Mouse (Mus musculus) small intestine, adult 2 months (tissue): ENCODE measurements around the gene Stambpl1. TPM values are rescaled to one million over a fixed set of nuclear protein-coding genes. Genes with fewer than 3 reads are reported as not detected.

ENCODE experiments used
- H3K27ac ChIP-seq: fragments of 200-500 bp; 2 replicates; pipeline ENCODE4 v1.5.1; 2012; ENCODE audit warnings: low read depth, low read length, control low read depth, inconsistent platforms; ENCODE audit not compliant: insufficient read depth
- H3K27me3 ChIP-seq: fragments of 200-500 bp; 2 replicates; pipeline ENCODE4 v1.6.1; 2012; ENCODE audit warnings: mild to moderate bottlenecking, moderate library complexity, low read length, inconsistent platforms; ENCODE audit not compliant: control insufficient read depth, insufficient read depth
- H3K36me3 ChIP-seq: fragments of 200-500 bp; 2 replicates; pipeline ENCODE4 v1.6.1; 2012; ENCODE audit warnings: mild to moderate bottlenecking, low read length, control low read depth, inconsistent platforms; ENCODE audit not compliant: control insufficient read depth, insufficient read depth
- H3K4me1 ChIP-seq: fragments of 200-500 bp; 2 replicates; pipeline ENCODE4 v1.6.1; 2012; ENCODE audit warnings: low read length, inconsistent platforms, mixed read lengths; ENCODE audit not compliant: control insufficient read depth, insufficient read depth, insufficient read length
- H3K4me3 ChIP-seq: fragments of 200-500 bp; 2 replicates; pipeline ENCODE4 v1.5.1; 2012; ENCODE audit warnings: low read depth, mild to moderate bottlenecking, control low read depth, inconsistent platforms, low read length, moderate library complexity
- CTCF ChIP-seq: fragments of 200-500 bp; IDR thresholded peaks from 2 replicates; pipeline ENCODE4 v1.5.1; 2012; ENCODE audit warnings: low read depth, mild to moderate bottlenecking, control low read depth, inconsistent platforms, low read length, moderate library complexity, mixed read lengths; ENCODE audit not compliant: insufficient replicate concordance, insufficient read length; ENCODE audit errors: extremely low read depth
- POLR2A ChIP-seq: fragments of 200-500 bp; IDR thresholded peaks from 2 replicates; pipeline ENCODE4 v1.6.1; 2012; ENCODE audit warnings: low read depth, mild to moderate bottlenecking, control low read depth, inconsistent platforms, low read length, moderate library complexity
- WGBS: fragments of 180-500 bp; shearing (Covaris S2); methylation state at CpG from one replicate; pipeline ENCODE4 v1.1.7; 2018; 5-methylcytosine and 5-hydroxymethylcytosine counted together
- polyA plus RNA-seq: library from polyadenylated mRNA; depleted of rRNA; stranded (reverse); fragments of >200 nt; gene quantifications from 2 replicates; pipeline ENCODE4 v1.2.3, GENCODE M21; 2012

Stambpl1 gene
- polyA plus RNA-seq, 1 experiment, result 6.8 TPM

DNA sequence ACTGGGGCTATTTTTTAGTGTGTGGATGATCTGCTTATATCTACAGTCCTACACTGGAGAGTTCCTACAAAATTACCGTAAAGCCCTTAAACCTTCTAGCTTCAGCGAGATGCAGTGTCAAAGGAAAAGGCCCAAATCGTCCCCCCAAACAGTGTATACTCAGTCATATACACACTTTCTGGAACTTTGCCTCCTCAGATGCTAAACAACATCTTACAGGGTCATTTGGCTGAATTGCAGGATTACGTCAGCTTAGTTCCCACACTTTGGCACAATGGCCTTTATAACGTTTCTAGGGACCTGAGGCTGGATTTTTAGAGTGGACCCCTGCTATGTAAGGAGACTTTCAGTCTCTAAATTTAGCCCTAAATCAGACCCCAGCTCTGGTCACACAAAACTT lies 9.5 kb upstream of the Stambpl1 start:
- H3K4me3 ChIP-seq, result no peak overlapping the region
- 72% methylated on average over 5 of the region's 5 CpGs for WGBS
- no peak overlapping the region for H3K27ac ChIP-seq
- no peaks in the 10 kb centered on the region for H3K36me3 ChIP-seq
- TF ChIP-seq CTCF (no peak), POLR2A (no peak)
- no peaks in the 10 kb centered on the region for H3K27me3 ChIP-seq
- no peaks in the 10 kb centered on the region for H3K4me1 ChIP-seq

DNA sequence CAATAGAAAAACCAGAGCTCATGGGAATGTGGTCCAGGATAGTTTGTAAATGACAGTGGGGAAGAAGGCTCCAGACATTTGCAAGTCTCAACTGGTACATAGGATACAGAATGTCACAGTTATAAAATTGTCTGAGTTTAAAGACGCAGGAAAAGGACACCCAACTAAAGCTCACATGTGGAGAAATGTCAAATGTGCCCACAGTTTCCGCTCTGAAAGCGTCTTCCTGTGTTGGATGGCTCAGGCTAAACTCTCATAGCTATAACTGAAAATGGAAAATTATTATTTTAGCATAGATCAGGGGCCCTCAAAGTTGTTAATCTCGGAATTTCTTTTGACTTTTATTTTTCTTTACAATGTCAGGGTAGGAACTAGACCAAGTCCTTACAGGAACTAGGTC lies 5.2 kb upstream of the Stambpl1 start:
- Histone ChIP-seq H3K27ac (no peak overlapping the region), H3K4me3 (no peak overlapping the region), H3K27me3 (no peaks in the 10 kb centered on the region), H3K4me1 (peaks cover under 1% of the 10 kb centered on the region; the same call in 1 of the 2 replicates), H3K36me3 (no peaks in the 10 kb centered on the region)
- TF ChIP-seq POLR2A, result no peak
- no peak for TF ChIP-seq CTCF
- 91% methylated on average over 4 of the region's 4 CpGs for WGBS

DNA sequence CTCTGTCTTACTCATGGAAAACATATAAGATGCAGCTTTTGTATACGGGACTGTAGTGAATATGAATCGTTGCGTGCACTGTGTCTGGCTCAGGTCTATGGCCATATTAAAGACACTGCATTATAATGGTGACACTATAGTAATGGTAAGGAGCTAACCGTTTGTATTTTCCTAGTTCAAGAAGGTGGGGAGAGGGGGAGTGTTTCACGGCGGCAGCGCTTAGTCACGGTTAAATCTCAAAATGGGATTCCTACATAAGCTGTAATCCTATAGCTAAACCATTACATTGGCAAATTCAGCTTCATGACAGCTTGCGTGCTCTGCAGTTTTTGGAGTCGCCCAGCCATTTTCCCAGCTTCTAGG lies 403 bp upstream of the Stambpl1 start:
- 45% methylated on average over 10 of the region's 10 CpGs for WGBS

DNA sequence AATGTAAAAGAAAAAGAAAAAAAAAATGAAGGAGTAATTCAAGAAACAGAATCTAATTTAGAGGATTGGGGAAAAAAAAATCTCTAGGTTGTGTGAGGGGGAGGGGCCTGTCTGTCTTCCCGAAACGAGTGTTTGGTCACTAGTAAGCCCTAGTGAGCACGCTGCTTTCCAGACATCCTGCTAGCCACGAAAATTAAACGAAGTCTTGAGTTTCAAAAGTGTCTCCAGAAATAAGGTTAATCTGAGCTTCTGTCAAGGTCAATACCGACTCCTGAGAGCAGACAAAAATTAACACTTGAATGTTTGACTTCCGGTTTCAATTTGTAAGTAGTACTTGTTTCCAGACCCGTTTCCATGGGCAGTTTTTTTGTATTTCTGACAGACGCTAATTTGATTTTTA lies 1.1 kb downstream of the Stambpl1 start:
- TF ChIP-seq POLR2A (no peak), CTCF (no peak)
- peak overlapping the region; percentile 39 for H3K27ac ChIP-seq
- under 1% methylated on average over 9 of the region's 9 CpGs for WGBS
- H3K27me3 ChIP-seq, result no peaks in the 10 kb centered on the region
- peaks cover 2% of the 10 kb centered on the region; the same call in 1 of the 2 replicates for H3K4me1 ChIP-seq
- H3K36me3 ChIP-seq, result no peaks in the 10 kb centered on the region
- peak overlapping the region; percentile 43; the same call in 1 of the 2 replicates for H3K4me3 ChIP-seq

More for the DNA sequence above, 403 bp upstream of the Stambpl1 start:
- Histone ChIP-seq H3K36me3 (no peaks in the 10 kb centered on the region), H3K4me1 (peaks cover 2% of the 10 kb centered on the region; the same call in 1 of the 2 replicates), H3K27ac (no peak overlapping the region), H3K4me3 (peak overlapping the region; percentile 95), H3K27me3 (no peaks in the 10 kb centered on the region)
- TF ChIP-seq CTCF (no peak), POLR2A (no peak)

DNA sequence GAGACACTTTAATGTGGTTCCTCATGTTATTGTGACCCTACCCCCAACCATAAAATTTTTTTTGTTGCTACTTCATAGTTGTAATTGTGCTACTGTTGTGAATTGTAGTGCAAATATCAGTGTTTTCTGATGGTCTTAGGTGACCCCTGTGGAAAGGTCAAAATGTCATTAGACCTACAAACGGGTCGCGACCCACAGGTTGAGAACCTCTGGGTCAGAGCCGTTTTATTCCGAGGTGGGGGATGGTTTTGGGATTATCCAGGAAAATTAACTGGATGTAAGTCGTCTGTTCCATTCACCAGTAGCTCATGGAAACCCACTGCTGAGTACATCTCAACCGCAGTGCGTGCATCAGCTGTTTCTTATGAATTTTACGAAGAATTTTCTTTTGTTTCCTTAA lies 1.7 kb downstream of the Stambpl1 start:
- Histone ChIP-seq H3K36me3 (no peaks in the 10 kb centered on the region), H3K27ac (no peak overlapping the region), H3K4me1 (peaks cover 2% of the 10 kb centered on the region; the same call in 1 of the 2 replicates), H3K27me3 (no peaks in the 10 kb centered on the region), H3K4me3 (peak overlapping the region; percentile 42; the same call in 1 of the 2 replicates)
- no peak for TF ChIP-seq POLR2A
- 45% methylated on average over 9 of the region's 9 CpGs for WGBS

DNA sequence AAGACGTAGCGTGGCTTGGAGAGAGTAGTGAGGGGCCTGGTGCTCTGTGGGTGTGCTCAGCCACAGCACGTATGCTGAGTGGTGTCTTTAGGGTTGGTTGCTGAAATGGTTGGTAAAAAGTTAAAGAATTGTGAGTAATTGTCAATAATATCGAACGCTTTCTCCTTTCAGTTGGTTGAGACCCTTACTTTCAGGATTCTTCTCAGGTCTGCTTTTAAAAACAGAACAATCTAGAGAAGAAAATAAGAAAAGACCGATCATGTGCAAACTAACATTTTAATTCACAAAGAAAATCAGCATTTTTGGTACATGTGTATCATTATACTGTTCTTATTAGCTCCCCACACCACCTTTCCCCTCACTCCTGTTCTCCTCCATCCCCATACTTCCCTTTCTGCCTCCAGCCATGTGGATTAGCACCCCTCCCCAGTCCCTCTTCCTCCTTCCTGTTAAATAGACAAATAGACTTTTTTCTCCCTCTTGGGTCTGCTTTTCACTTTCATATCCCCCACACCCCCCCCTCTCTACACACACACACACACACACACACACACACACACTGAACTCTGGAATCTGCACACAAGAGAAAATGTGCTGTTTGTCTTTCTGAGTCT lies 2.2 kb downstream of the Stambpl1 start:
- WGBS, result 82% methylated on average over 6 of the region's 6 CpGs
- Histone ChIP-seq H3K36me3 (no peaks in the 10 kb centered on the region), H3K4me3 (no peak overlapping the region), H3K4me1 (peaks cover 2% of the 10 kb centered on the region; the same call in 1 of the 2 replicates), H3K27ac (no peak overlapping the region), H3K27me3 (no peaks in the 10 kb centered on the region)
- TF ChIP-seq CTCF (no peak), POLR2A (no peak)

DNA sequence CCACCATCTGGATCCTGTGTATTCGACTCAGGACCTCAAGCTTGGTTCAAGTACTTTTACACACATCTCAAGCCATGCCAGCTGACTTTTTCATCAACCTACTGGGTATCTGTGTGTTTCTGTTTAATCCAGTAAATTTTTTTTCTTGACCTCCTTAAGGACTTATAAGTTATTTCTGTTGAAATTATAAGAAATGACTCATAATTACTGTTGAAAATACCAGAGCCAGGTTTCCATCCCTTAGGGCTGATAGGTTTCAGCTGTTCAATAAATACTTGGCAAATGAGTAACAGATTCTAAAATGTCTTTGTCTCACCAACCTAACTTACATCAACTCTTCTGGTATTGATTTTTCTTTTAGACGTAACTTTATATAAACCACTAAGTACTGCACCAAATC lies 3.0 kb downstream of the Stambpl1 start:
- Histone ChIP-seq H3K4me1 (peaks cover 2% of the 10 kb centered on the region; the same call in 1 of the 2 replicates), H3K27ac (no peak overlapping the region), H3K36me3 (no peaks in the 10 kb centered on the region), H3K4me3 (no peak overlapping the region), H3K27me3 (no peaks in the 10 kb centered on the region)
- WGBS, result 49% methylated on average over 2 of the region's 2 CpGs
- TF ChIP-seq CTCF (no peak), POLR2A (no peak)

DNA sequence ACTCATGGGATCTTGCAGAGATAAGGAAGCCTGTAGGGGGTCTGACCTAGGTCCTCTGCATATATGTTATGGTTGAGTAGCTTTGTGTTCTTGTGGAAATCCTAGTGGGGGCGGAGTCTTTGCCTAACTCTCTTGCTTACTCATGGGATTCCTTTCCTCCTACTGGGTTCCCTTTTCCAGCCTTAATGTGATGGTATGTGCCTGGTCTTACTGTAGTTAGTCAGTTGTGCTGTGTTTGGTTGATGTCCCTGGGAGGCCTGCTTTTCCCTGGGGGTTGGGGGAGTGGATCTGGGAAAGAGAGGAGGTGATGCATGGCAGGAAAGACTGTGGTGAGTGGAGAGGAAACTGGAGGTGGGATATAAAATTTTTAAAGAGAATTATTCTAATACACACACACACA lies 6.0 kb downstream of the Stambpl1 start:
- H3K27ac ChIP-seq, result no peak overlapping the region
- H3K4me1 ChIP-seq, result 0 out of 2 replicates have a peak, but pooled peaks cover 2% of the 10 kb centered on the region
- 100% methylated on average over 1 of the region's 1 CpGs for WGBS
- no peaks in the 10 kb centered on the region for H3K36me3 ChIP-seq
- H3K27me3 ChIP-seq, result no peaks in the 10 kb centered on the region
- no peak overlapping the region for H3K4me3 ChIP-seq
- TF ChIP-seq POLR2A, result no peak
- TF ChIP-seq CTCF, result no peak
